Mouse (Mus musculus) forebrain, postnatal 0 days (tissue): ENCODE data around the gene Col25a1. TPM values are rescaled to one million over a fixed set of nuclear protein-coding genes. Genes with fewer than 3 reads are reported as not detected.

Experiments used
- ATAC-seq: fragments of 200-750 bp; cut with Nextera tagmentation; 2 replicates; pipeline ENCODE4 v1.8.0; 2017; ENCODE audit warnings: mild to moderate bottlenecking, moderate library complexity
- DNase-seq: peaks from one replicate; pipeline ENCODE4 v3.0.0-alpha.2; 2015
- H3K27ac ChIP-seq: fragments of 300-500 bp; sonication (generic); 2 replicates; pipeline ENCODE4 v1.5.1; 2014; ENCODE audit warnings: low read depth, mild to moderate bottlenecking, antibody characterized with exemption, low read length, moderate library complexity, mixed read lengths
- H3K27me3 ChIP-seq: fragments of 300-500 bp; sonication (generic); 2 replicates; pipeline ENCODE4 v1.6.1; 2014; ENCODE audit warnings: mild to moderate bottlenecking, low read length, mixed read lengths; ENCODE audit not compliant: insufficient read depth
- H3K36me3 ChIP-seq: fragments of 300-500 bp; sonication (generic); 2 replicates; pipeline ENCODE4 v1.6.1; 2014; ENCODE audit warnings: mild to moderate bottlenecking, moderate library complexity; ENCODE audit not compliant: insufficient read depth
- H3K4me1 ChIP-seq: fragments of 300-500 bp; sonication (generic); 2 replicates; pipeline ENCODE4 v1.6.1; 2014; ENCODE audit warnings: antibody characterized with exemption; ENCODE audit not compliant: insufficient read depth
- H3K4me2 ChIP-seq: fragments of 300-500 bp; sonication (generic); 2 replicates; pipeline ENCODE4 v1.6.1; 2014; ENCODE audit warnings: low read depth, mild to moderate bottlenecking, moderate library complexity
- H3K4me3 ChIP-seq: fragments of 300-500 bp; sonication (generic); 2 replicates; pipeline ENCODE4 v1.5.1; 2014; ENCODE audit warnings: low read depth, low read length, mixed read lengths
- H3K9ac ChIP-seq: fragments of 300-500 bp; sonication (generic); 2 replicates; pipeline ENCODE4 v1.6.1; 2014; ENCODE audit warnings: mild to moderate bottlenecking
- H3K9me3 ChIP-seq: fragments of 300-500 bp; sonication (generic); 2 replicates; pipeline ENCODE4 v1.6.1; 2016; ENCODE audit warnings: low read length
- CTCF ChIP-seq: sonication (generic); IDR thresholded peaks from 2 replicates; pipeline ENCODE4 v1.5.1; 2016; ENCODE audit warnings: antibody characterized with exemption, control low read depth, low read depth
- WGBS: fragments of 180-500 bp; shearing (Covaris S2); extraction: QIAGEN DNeasy Blood & Tissue Kit; methylation state at CpG from one replicate; pipeline ENCODE4 v1.1.7; 2014; 5-methylcytosine and 5-hydroxymethylcytosine counted together
- polyA plus RNA-seq: library from polyadenylated mRNA; unstranded; fragments of >200 nt; fragmentation: Nextera tagmentation; extraction: Ambion mirVana; gene quantifications from 2 replicates; pipeline ENCODE4 v1.2.1, GENCODE M21; 2015
- total RNA-seq: library from RNA; depleted of rRNA; stranded (reverse); fragments of >200 nt; gene quantifications from 2 replicates; pipeline ENCODE4 v1.2.3, GENCODE M21; 2014

Gene Col25a1
- total and polyA plus RNA-seq, 2 experiments from 2014 or later = 5.7 to 23.7 TPM

GRCm38 (mm10) chr3:130160902-130161301 lies 29.6 kb downstream of the Col25a1 start:
- no peak overlapping the region for H3K4me2 ChIP-seq
- no peak overlapping the region for H3K9ac ChIP-seq
- no peaks in the 10 kb centered on the region for H3K4me1 ChIP-seq
- no peak for DNase-seq
- TF ChIP-seq CTCF = no peak
- 37% methylated on average over 4 of the region's 4 CpGs for WGBS
- H3K9me3 ChIP-seq = no peaks in the 10 kb centered on the region
- no peaks in the 10 kb centered on the region for H3K27me3 ChIP-seq
- ATAC-seq = no peak
- H3K36me3 ChIP-seq = no peaks in the 10 kb centered on the region
- no peak overlapping the region for H3K27ac ChIP-seq
- no peak overlapping the region for H3K4me3 ChIP-seq

GRCm38 (mm10) chr3:130161323-130161917 lies 30.1 kb downstream of the Col25a1 start:
- no peak for ATAC-seq
- no peak overlapping the region for H3K9ac ChIP-seq
- WGBS = 15% methylated on average over 13 of the region's 13 CpGs
- no peak for TF ChIP-seq CTCF
- H3K36me3 ChIP-seq = no peaks in the 10 kb centered on the region
- no peak overlapping the region for H3K4me2 ChIP-seq
- H3K4me1 ChIP-seq = no peaks in the 10 kb centered on the region
- H3K9me3 ChIP-seq = no peaks in the 10 kb centered on the region
- H3K4me3 ChIP-seq = no peak overlapping the region
- DNase-seq = no peak
- H3K27me3 ChIP-seq = no peaks in the 10 kb centered on the region
- H3K27ac ChIP-seq = no peak overlapping the region

- ATAC-seq = 0 out of 2 replicates have a peak, but pooled peaks have one; percentile 43
- Histone ChIP-seq H3K4me1 (no peaks in the 10 kb centered on the region), H3K27ac (no peak overlapping the region), H3K4me3 (no peak overlapping the region), H3K36me3 (no peaks in the 10 kb centered on the region), H3K27me3 (no peaks in the 10 kb centered on the region), H3K9me3 (no peaks in the 10 kb centered on the region), H3K4me2 (no peak overlapping the region), H3K9ac (no peak overlapping the region)
- WGBS = 55% methylated on average over 4 of the region's 4 CpGs
- TF ChIP-seq CTCF = no peak
- no peak for DNase-seq
These were observed 35.6 kb downstream of the Col25a1 start for GRCm38 (mm10) chr3:130166875-130167274.

GRCm38 (mm10) chr3:130172764-130173163 lies 41.5 kb downstream of the Col25a1 start:
- DNase-seq (no peak), ATAC-seq (no peak)
- no peaks in the 10 kb centered on the region for H3K4me1 ChIP-seq
- no peaks in the 10 kb centered on the region for H3K27me3 ChIP-seq
- no peak for TF ChIP-seq CTCF
- no peaks in the 10 kb centered on the region for H3K36me3 ChIP-seq
- WGBS = 85% methylated on average over 17 of the region's 17 CpGs
- H3K4me2 ChIP-seq = peak overlapping the region; percentile 8; the same call in 1 of the 2 replicates
- H3K9me3 ChIP-seq = no peaks in the 10 kb centered on the region
- H3K4me3 ChIP-seq = no peak overlapping the region
- no peak overlapping the region for H3K9ac ChIP-seq
- no peak overlapping the region for H3K27ac ChIP-seq

GRCm38 (mm10) chr3:130180181-130180940 lies 49.1 kb downstream of the Col25a1 start:
- peak overlapping the region; percentile 99 for H3K4me2 ChIP-seq
- H3K27ac ChIP-seq = peak overlapping the region; percentile 64
- H3K4me1 ChIP-seq = no peaks in the 10 kb centered on the region
- ATAC-seq (peak; percentile 95), DNase-seq (peak; percentile 85)
- no peaks in the 10 kb centered on the region for H3K9me3 ChIP-seq
- H3K4me3 ChIP-seq = peak overlapping the region; percentile 60
- H3K36me3 ChIP-seq = no peaks in the 10 kb centered on the region
- H3K27me3 ChIP-seq = no peaks in the 10 kb centered on the region
- H3K9ac ChIP-seq = peak overlapping the region; percentile 49
- under 1% methylated on average over 40 of the region's 40 CpGs for WGBS
- TF ChIP-seq CTCF = peak; percentile 35

- Histone ChIP-seq H3K4me3 (peak overlapping the region; percentile 60), H3K9me3 (no peaks in the 10 kb centered on the region), H3K27ac (no peak overlapping the region), H3K9ac (peak overlapping the region; percentile 49), H3K36me3 (no peaks in the 10 kb centered on the region), H3K4me2 (peak overlapping the region; percentile 99), H3K27me3 (no peaks in the 10 kb centered on the region), H3K4me1 (no peaks in the 10 kb centered on the region)
- WGBS = 2% methylated on average over 40 of the region's 40 CpGs
- TF ChIP-seq CTCF = no peak
- DNase-seq = no peak
- ATAC-seq = peak; percentile 18
These were observed 49.8 kb downstream of the Col25a1 start for GRCm38 (mm10) chr3:130180964-130181590.

GRCm38 (mm10) chr3:130181591-130181980 lies 50.3 kb downstream of the Col25a1 start:
- 28% methylated on average over 8 of the region's 8 CpGs for WGBS
- Histone ChIP-seq H3K27me3 (no peaks in the 10 kb centered on the region), H3K9ac (peak overlapping the region; percentile 49; the same call in 1 of the 2 replicates), H3K4me2 (peak overlapping the region; percentile 99), H3K27ac (no peak overlapping the region), H3K36me3 (no peaks in the 10 kb centered on the region), H3K4me3 (peak overlapping the region; percentile 60), H3K4me1 (no peaks in the 10 kb centered on the region), H3K9me3 (no peaks in the 10 kb centered on the region)
- DNase-seq = no peak
- ATAC-seq = no peak
- no peak for TF ChIP-seq CTCF
